Mouse (Mus musculus): ENCODE measurements at regions not wholly inside any gene's neighbourhood (a gene's known extent, or its start where the extent isn't known, plus 50 kb on each side); places are given as distances from the start of the nearest gene placed in this dataset.

DNA sequence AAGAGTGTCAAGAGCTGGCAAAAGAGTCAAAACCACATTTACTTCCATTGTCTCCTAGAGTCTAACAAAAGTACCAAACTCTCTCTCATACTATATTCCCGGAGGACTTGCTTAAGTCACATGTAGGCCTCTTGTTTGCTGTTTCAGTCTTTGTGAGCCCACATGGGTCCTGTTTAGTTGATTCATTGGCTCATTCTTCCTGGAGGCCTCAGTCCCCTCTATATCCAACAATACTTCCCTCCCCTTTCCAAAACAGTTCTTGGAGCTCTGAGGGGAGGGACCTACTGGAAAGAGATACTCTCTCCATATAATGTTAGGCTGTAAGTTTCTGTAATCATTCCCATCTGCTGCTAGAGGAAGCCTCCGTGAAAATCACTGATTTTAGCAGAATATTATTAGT, 1171.8 kb downstream of the Tbl1xr1 start:
- TF ChIP-seq FLI1 (IDR thresholded peaks at IDR 0.05; ENCODE audit: low read length) (no peak), GATA1 (IDR thresholded peaks at IDR 0.05; ENCODE audit: borderline replicate concordance, low read length) (no peak)

All from megakaryocyte, embryonic 14.5 days (primary cell).